Mouse (Mus musculus) cerebellum, adult 11-12 months (tissue): Measurements from ENCODE around the gene Il11ra2.
"Not testable (repeated sequence)": the region's sequence is repeated elsewhere in the genome, so short reads cannot be mapped to it uniquely, and the experiment has no call there.

Source experiments
- DNase-seq: peaks from one replicate; pipeline ENCODE4 v3.0.0; 2022

Il11ra2 gene

DNA sequence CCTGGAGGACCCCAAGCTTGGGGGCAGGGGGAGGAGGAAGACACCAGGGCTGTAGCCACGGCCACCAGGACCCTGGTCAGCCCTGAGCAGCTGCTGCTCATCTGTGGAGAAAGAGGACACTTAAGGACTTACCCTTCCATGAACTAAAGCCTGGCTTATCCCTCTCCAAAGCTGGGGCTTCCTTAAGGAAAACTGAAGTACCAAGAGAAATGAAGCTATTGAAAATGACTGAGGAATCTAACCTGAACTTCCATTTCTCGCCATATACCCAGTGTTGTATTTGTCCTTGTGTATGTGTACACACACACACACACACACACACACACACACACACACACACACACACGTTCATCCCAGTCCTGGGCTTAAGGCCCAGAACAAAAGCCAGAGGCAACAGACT, at the start of gene Il11ra2:
TSS of gene Il11ra2 (minus strand) at position 101 of the 400 bp plus-strand sequence.
- not testable (repeated sequence) for DNase-seq

- not testable (repeated sequence) for DNase-seq
Observed at GRCm38 (mm10) chr4:42682183-42682524, 20.5 kb upstream of the Il11ra2 start.

DNA sequence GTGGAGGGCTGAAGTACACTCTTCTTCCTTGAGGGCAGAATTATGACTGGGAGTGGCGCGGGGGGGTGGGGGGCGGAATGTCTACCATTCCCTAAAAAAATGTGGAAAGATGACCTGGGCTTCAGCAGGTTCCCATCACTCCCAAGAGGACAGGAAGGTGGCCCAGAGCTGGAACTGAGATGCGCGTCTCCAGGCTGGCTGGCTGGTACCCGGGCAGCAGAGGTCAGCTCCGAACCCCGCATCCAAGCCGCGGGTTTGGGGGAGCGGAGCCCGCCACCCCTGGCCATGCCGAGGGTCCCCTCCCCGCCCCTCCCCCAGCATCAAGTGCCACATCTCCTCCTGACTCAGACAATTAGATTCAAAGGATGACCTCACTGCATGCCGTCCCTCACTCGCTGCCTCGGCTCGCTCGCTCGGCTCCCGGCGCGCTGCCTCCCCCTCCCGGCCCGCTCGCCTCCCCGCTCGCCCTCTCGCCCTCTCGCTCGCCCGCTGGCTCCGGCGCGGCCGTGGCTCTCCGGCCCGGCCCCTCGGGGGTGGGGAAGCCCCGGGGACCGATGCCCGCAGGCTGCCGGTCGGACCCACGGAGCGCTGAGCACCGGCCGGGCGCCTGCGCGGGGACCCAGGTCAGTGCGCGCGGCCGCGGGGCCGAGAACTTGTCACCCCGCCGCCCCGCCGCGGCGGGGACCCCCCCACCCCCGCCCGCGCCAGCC, 19.9 kb upstream of the Il11ra2 start:
- not testable (repeated sequence) for DNase-seq

DNA sequence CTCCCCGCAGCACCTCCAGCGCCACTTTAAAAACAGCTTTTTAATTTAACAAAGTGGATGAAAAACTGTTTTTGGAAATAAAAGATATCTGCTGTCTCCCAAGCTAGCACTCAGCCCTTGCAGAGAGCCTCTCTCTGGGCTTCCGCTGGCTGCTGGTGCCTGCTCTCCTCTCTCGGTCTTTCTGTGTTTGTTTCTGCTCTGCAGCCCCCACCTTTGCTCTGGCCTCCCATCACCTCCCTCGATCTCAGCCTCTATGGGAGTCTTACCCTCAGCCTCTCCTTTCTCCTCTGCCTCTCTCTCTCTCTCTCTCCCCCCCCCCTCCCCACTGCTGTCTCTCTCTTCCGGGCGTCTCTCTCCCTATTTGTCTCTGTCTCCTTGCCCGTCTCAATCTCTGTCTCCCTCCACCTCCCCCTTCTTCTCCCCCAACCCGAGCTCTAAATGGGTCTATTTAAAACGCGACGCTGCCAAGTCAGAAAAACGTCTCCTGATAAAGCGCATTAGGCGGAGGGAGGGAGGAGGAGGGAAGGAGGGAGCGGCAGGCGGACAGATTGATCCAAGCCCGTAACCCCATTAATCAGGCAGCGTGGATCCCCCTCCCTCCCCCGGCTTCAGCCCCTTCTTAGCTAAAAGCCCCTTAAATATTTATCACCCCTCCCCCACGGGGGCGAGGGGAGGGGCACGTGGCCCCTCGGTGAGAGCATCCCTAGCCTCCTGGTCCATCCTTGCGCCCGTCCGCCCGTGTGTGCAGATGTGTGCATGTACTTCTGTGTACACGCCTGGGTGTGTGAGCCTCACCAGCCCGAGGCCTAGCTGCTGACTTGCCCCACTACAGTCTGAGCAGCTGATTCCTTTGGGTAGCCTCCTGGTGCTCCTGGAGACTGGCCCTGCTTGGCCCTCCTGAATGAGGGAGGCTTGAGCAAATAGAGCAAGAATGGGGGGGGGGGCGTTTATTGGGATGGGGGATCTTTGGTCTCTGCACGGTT, 19.0 kb upstream of the Il11ra2 start:
- not testable (repeated sequence) for DNase-seq

DNA sequence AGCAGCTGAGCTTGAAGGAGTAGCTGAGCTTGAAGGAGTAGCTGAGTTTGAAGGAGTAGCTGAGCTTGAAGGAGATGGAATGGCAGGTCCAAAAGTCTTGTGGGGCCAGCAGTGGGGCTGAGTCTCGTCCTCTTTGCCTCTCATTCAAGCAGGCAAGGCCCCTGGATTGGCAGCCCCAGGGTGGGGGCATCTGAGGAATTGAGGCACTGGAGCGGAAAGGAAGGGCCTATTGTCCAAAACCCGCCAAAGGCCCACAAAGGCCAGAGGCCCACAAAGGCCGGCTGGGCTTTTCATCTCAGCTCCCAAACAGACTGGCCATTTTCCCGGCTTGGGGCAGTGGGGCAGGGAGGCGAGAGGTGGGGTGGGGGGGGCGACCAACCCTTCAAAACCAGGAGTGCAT, 17.7 kb upstream of the Il11ra2 start:
- not testable (repeated sequence) for DNase-seq

DNA sequence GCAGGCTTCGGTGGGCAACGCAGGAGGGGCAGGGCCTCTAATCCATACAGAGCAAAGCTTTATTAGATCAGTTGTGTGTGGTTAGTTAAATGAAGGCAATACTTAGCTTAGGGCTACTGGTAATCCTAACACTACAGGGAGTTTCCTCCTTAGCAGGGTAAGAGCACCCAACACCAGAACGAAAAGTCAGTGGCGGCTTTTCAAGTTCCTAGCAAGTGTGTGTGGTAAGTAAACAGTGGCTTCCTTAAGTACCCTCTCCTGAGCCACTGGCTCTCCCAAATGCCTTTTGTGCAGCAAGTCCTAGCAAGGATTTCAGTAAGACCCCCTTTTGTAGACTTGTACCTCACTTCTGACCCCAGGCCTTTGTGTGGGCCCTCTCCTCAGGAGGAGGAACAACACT, 13.7 kb upstream of the Il11ra2 start:
- DNase-seq, result not testable (repeated sequence)

- not testable (repeated sequence) for DNase-seq
Observed at GRCm38 (mm10) chr4:42654951-42655350, 6.7 kb downstream of the Il11ra2 start, which contains the start of gene Ccl27b. Gene Ccl27b, plus strand, starts transcription at chr4:42655251.

GRCm38 (mm10) chr4:42629419-42629818, 32.3 kb downstream of the Il11ra2 start, which contains the start of gene Gm2564:
Gene Gm2564, plus strand, starts transcription at chr4:42629719.
- DNase-seq, result not testable (repeated sequence)

DNA sequence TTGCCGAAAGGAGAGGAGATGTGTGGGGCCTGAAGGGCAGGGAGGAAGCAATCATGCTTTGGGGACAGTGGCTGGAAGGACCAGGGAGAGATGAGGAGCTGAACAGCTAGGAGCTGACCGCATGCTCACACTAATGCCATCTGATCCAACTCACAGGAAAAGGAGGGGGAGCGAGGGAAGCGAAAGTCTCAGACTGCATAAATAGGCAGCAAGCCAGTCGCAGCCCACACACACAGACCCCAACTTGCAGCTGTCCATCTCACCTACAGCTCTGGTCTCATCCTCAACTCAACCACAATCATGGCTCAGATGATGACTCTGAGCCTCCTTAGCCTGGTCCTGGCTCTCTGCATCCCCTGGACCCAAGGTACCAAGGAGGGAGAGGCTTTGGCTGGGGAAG, 49.8 kb downstream of the Il11ra2 start, which contains the start of gene Gm10591:
TSS of gene Gm10591 (plus strand) at position 301 of the 400 bp plus-strand sequence.
- not testable (repeated sequence) for DNase-seq
